Mouse (Mus musculus): ENCODE measurements around the gene Olfr1000.
"Not testable (repeated sequence)": the region's sequence is repeated elsewhere in the genome, so short reads cannot be mapped to it uniquely, and the experiment has no call there.

Olfr1000 gene

DNA sequence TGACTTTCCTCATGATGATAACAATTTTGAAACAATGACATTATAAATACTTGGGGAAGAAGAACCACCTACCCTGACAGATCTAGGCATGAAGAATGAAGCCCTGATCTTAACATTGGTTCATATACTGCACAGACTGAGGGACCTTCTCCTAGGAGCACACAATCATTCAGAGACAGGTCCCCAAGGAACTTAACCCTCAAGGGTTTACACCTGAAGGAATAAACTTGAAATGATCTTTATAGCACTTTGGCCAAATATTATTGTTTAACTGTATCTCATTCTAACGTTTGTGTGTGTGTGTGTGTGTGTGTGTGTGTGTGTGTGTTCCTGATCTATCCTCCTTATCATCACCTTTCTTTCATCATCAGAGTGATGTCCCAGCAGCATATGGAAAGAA, at the start of gene Olfr1000:
Gene Olfr1000, minus strand, starts transcription at position 101 of the 400 bp plus-strand sequence.
- DNase-seq: no peak

DNA sequence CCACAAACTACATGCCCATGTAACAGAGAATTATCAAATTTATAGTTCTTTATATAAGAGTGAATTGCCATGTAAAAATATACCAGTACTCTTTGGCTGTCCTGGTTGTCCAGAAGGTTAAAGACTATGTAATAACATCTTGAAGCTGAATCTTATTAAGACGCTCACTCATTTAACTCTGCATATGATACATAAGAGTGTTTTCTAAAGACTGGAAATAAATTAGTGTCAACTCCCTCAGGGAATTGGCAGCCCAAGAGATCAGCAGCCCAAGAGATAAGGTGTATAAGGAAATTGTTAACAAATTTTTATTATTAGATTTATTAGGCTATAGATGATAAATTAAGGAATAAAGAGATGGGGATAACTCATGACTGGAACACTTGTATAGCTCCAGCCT, 38.9 kb upstream of the Olfr1000 start, which contains the start of gene Olfr1002:
Gene Olfr1002, minus strand, starts transcription at position 101 of the 400 bp plus-strand sequence.
- no peak for DNase-seq

DNA sequence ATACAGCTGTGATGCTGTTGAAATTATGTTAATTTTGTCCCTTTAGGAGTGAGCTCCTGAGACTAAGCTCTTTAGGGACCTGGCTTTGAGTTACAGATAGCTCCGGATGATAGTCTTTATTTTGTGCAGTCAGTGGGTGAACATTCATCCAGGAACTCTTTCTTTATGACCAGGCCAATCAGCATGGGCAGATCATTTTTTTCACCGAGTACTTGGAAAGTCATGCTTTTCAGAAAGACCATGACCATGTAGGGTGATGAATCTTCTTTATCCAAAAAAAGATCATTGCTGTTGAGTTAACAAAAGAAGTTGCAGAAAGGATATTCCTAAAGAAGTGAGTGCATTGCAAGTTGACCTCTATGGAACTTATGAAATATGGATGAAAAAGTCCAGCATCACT, 23.1 kb downstream of the Olfr1000 start, which contains the start of gene Olfr998:
Gene Olfr998, plus strand, starts transcription at position 301 of the 400 bp plus-strand sequence.
- DNase-seq: not testable (repeated sequence)

DNA sequence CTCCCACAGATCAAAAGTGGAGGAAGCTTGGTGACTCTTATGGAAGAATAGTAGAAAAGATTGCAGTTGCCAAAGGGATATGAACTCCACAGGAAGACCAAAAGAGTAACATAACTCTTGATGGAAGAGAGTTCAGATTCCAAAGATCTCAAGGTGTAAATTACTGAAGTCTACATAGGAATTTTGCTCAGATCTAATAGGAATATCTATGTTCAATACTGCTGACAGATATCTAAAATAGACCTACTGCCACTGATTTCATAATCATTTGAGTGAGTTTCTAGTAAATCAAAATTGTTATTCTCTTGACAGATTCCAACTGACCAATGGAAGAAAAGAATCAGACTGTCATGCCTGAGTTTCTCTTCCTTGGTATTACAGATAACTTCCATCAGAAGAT, 32.8 kb downstream of the Olfr1000 start, which contains the start of gene Olfr996:
Gene Olfr996, plus strand, starts transcription at position 301 of the 400 bp plus-strand sequence.
- no peak for DNase-seq

DNA sequence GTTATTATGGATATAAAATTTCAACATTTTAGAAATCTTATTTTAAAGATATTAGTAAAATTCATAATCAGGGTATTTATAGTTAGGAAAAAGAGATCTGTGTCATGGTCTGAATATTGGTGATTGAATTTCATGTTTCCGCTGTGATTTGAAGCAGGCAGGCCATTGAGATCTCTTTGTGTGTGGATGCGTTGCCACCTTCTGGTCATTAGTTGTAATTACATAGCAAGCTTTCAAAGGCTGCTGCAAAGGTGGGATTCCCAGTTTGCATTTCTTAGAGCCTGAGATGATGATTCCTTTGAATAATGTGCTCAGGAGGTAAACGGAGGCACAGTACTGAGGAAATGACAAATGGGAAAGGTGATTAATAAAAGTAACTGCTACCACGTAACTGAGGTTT, 50.5 kb downstream of the Olfr1000 start:
- peak; percentile 18 for DNase-seq

DNA sequence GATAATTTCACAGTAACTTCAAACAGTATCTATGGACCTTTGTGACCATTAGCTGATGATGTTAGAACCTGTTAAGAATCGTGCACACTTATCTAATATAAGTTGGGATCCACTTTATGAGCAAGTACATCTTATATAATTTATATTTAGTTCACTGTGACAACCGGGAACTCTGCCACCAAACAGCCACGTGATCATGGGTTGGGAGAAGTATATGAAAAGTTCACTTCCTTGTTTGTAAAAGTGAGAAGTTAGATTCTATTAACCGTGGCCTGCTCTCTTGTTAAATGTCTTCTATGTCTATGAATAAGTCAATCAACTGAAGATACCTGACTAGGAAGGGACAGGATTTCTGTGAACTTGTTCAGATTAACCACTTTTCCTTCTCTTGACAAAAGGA, 51.5 kb downstream of the Olfr1000 start:
- DNase-seq: no peak

All from cerebellum, adult 9-10 months (tissue).